Mouse (Mus musculus): Measurements from ENCODE around the gene Gfra1.

Gene Gfra1

GRCm38 (mm10) chr19:58455496-58456061 is at the start of gene Gfra1:
Gfra1 (minus strand) TSS chr19:58455909.
- peak; percentile 35 for DNase-seq (ENCODE audit: low spot score)

- no peak for DNase-seq (ENCODE audit: low spot score)
Observed at GRCm38 (mm10) chr19:58500049-58500448, 44.3 kb upstream of the Gfra1 start.

GRCm38 (mm10) chr19:58499420-58499966 is 43.8 kb upstream of the Gfra1 start:
- no peak for DNase-seq (ENCODE audit: low spot score)

- DNase-seq (ENCODE audit: low spot score): no peak
Observed at GRCm38 (mm10) chr19:58497106-58497505, 41.4 kb upstream of the Gfra1 start.

- no peak for DNase-seq (ENCODE audit: low spot score)
Observed at GRCm38 (mm10) chr19:58486686-58487085, 31.0 kb upstream of the Gfra1 start.

- no peak for DNase-seq (ENCODE audit: low spot score)
Observed at GRCm38 (mm10) chr19:58482373-58482977, 26.8 kb upstream of the Gfra1 start.

GRCm38 (mm10) chr19:58474251-58474650 is 18.5 kb upstream of the Gfra1 start:
- DNase-seq (ENCODE audit: low spot score): no peak

GRCm38 (mm10) chr19:58469421-58469820 is 13.7 kb upstream of the Gfra1 start:
- DNase-seq (ENCODE audit: low spot score): peak; percentile 43

- no peak for DNase-seq (ENCODE audit: low spot score)
Observed at GRCm38 (mm10) chr19:58468331-58468730, 12.6 kb upstream of the Gfra1 start.

GRCm38 (mm10) chr19:58463755-58464154 is 8.0 kb upstream of the Gfra1 start:
- no peak for DNase-seq (ENCODE audit: low spot score)

- no peak for DNase-seq (ENCODE audit: low spot score)
Observed at GRCm38 (mm10) chr19:58460361-58461022, 4.8 kb upstream of the Gfra1 start.

GRCm38 (mm10) chr19:58456491-58457061 is 867 bp upstream of the Gfra1 start:
- no peak for DNase-seq (ENCODE audit: low spot score)

- peak; percentile 25 for DNase-seq (ENCODE audit: low spot score)
Observed at GRCm38 (mm10) chr19:58455061-58455495, 631 bp downstream of the Gfra1 start.

GRCm38 (mm10) chr19:58454261-58455060 is 1.2 kb downstream of the Gfra1 start:
- DNase-seq (ENCODE audit: low spot score): peak; percentile 26

- no peak for DNase-seq (ENCODE audit: low spot score)
Observed at GRCm38 (mm10) chr19:58453581-58453980, 2.1 kb downstream of the Gfra1 start.

GRCm38 (mm10) chr19:58452941-58453551 is 2.7 kb downstream of the Gfra1 start:
- DNase-seq (ENCODE audit: low spot score): no peak

- no peak for DNase-seq (ENCODE audit: low spot score)
Observed at GRCm38 (mm10) chr19:58452178-58452819, 3.4 kb downstream of the Gfra1 start.

- no peak for DNase-seq (ENCODE audit: low spot score)
Observed at GRCm38 (mm10) chr19:58451323-58451722, 4.4 kb downstream of the Gfra1 start.

- no peak for DNase-seq (ENCODE audit: low spot score)
Observed at GRCm38 (mm10) chr19:58450716-58451115, 5.0 kb downstream of the Gfra1 start.

GRCm38 (mm10) chr19:58442785-58443732 is 12.7 kb downstream of the Gfra1 start:
- DNase-seq (ENCODE audit: low spot score): no peak

Data from yolk sac, embryonic 10.5 days (tissue).